Mouse (Mus musculus) bone marrow, adult 2 months (tissue): ENCODE measurements around the gene Sprr2a3.

Experiments
- CTCF ChIP-seq: fragments of 200-500 bp; IDR thresholded peaks from 2 replicates; pipeline ENCODE4 v1.5.1; 2011; ENCODE audit warnings: low read length, control low read depth; ENCODE audit not compliant: control insufficient read depth, insufficient read depth
- POLR2A ChIP-seq: fragments of 200-500 bp; IDR thresholded peaks from 2 replicates; pipeline ENCODE4 v1.6.1; 2011; ENCODE audit warnings: low read depth, mild to moderate bottlenecking, control low read depth, low read length, borderline replicate concordance; ENCODE audit not compliant: control insufficient read depth

DNA sequence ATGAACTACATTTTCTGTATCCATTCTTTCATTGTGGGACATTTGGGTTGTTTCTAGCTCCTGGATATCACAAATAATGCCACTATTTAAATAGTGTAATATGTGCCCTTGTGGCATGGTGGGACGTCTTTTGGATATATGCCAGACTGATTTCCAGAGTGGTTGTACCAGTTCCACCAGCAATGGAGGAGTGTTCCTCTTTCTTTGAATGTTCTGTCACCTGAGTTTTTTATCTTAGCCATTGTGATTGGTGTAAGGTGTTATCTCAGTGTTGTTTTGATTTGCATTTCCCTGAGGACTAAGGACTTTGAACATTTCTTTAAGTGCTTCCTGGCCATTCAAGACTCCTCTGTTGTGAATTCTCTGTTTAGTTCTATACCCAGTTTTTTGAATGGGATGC, 51.1 kb downstream of the Sprr2a3 start:
- TF ChIP-seq CTCF (no peak), POLR2A (no peak)
